Mouse (Mus musculus): ENCODE measurements around the gene Ecel1. TPM values are rescaled to one million over a fixed set of nuclear protein-coding genes. Genes with fewer than 3 reads are reported as not detected.

Ecel1 gene
- polyA plus RNA-seq, 1 experiment from 2014 or later: 0.17 TPM

- H3K36me3 ChIP-seq (ENCODE audit: insufficient read depth, low read length): no peaks in the 10 kb centered on the region
- no peaks in the 10 kb centered on the region for H3K4me1 ChIP-seq (ENCODE audit: insufficient read depth, low read depth, low read length)
- no peak for TF ChIP-seq CTCF (IDR thresholded peaks at IDR 0.05)
- TF ChIP-seq EP300 (IDR thresholded peaks at IDR 0.05): no peak
- DNase-seq (ENCODE audit: low spot score) (no peak), ATAC-seq (no peak)
- WGBS: 80% methylated on average over 1 of the region's 1 CpGs
- no peaks in the 10 kb centered on the region for H3K27me3 ChIP-seq (replicated peaks; ENCODE audit: insufficient read depth, low read length)
- H3K9ac ChIP-seq (replicated peaks; ENCODE audit: low read depth): no peak within 1 kb of the TSS
- H3K27ac ChIP-seq (ENCODE audit: low read length): no peak within 1 kb of the TSS
- no peak within 1 kb of the TSS for H3K4me3 ChIP-seq (ENCODE audit: low read depth, low read length)
- H3K9me3 ChIP-seq (ENCODE audit: low read length): no peaks in the 10 kb centered on the region
- no peak within 1 kb of the TSS for H3K4me2 ChIP-seq (replicated peaks; ENCODE audit: low read depth, low read length)
These were observed 54.9 kb downstream of the Ecel1 start, which contains the start of gene Alpi for GRCm38 (mm10) chr1:87101411-87101810. Alpi (minus strand) TSS chr1:87101606.

GRCm38 (mm10) chr1:87098358-87098975, 57.9 kb downstream of the Ecel1 start:
- Histone ChIP-seq H3K27me3 (replicated peaks; ENCODE audit: insufficient read depth, low read length) (no peaks in the 10 kb centered on the region), H3K36me3 (ENCODE audit: insufficient read depth, low read length) (no peaks in the 10 kb centered on the region), H3K27ac (ENCODE audit: low read length) (no peak overlapping the region), H3K9me3 (ENCODE audit: low read length) (no peaks in the 10 kb centered on the region), H3K4me2 (replicated peaks; ENCODE audit: low read depth, low read length) (0 out of 2 replicates have a peak overlapping the region, but pooled peaks have one; percentile 25), H3K4me3 (ENCODE audit: low read depth, low read length) (no peak overlapping the region), H3K4me1 (ENCODE audit: insufficient read depth, low read depth, low read length) (no peaks in the 10 kb centered on the region), H3K9ac (replicated peaks; ENCODE audit: low read depth) (no peak overlapping the region)
- TF ChIP-seq EP300 (IDR thresholded peaks at IDR 0.05): no peak
- TF ChIP-seq CTCF (IDR thresholded peaks at IDR 0.05): peak; percentile 84
- 16% methylated on average over 30 of the region's 30 CpGs for WGBS
- peak; percentile 55 for DNase-seq (ENCODE audit: low spot score)
- peak; percentile 80 for ATAC-seq

Other genes starting within 250 kb of the Ecel1 start
- gene Alppl2, start 66.6 kb downstream of the Ecel1 start, polyA plus RNA-seq (2015; fragmentation: Nextera tagmentation; extraction: Ambion mirVana): 0.06 TPM in 1 of 2 replicates, not detected in the other
- not detected in 2 replicates for gene Alpi, start 54.9 kb downstream of the Ecel1 start, polyA plus RNA-seq (2015; fragmentation: Nextera tagmentation; extraction: Ambion mirVana)
- gene Akp3, start 31.5 kb downstream of the Ecel1 start, polyA plus RNA-seq (2015; fragmentation: Nextera tagmentation; extraction: Ambion mirVana): not detected in 2 replicates
- gene Prss56, start 26.8 kb upstream of the Ecel1 start, polyA plus RNA-seq (2015; fragmentation: Nextera tagmentation; extraction: Ambion mirVana): not detected in 2 replicates
- gene Chrnd, start 34.1 kb upstream of the Ecel1 start, polyA plus RNA-seq (2015; fragmentation: Nextera tagmentation; extraction: Ambion mirVana): not detected in 2 replicates
- 0.04 TPM in 1 of 2 replicates, not detected in the other for gene Chrng, start 48.1 kb upstream of the Ecel1 start, polyA plus RNA-seq (2015; fragmentation: Nextera tagmentation; extraction: Ambion mirVana)
- gene Eif4e2, start 57.4 kb upstream of the Ecel1 start, polyA plus RNA-seq (2015; fragmentation: Nextera tagmentation; extraction: Ambion mirVana): 110 and 118 TPM in 2 replicates
- gene Efhd1, start 107.8 kb upstream of the Ecel1 start, polyA plus RNA-seq (2015; fragmentation: Nextera tagmentation; extraction: Ambion mirVana): 0.24 and 0.69 TPM in 2 replicates
- gene Gigyf2, start 170.5 kb upstream of the Ecel1 start, polyA plus RNA-seq (2015; fragmentation: Nextera tagmentation; extraction: Ambion mirVana): 29.6 and 33.0 TPM in 2 replicates
- 41.4 and 48.7 TPM in 2 replicates for gene Kcnj13, start 238.2 kb upstream of the Ecel1 start, polyA plus RNA-seq (2015; fragmentation: Nextera tagmentation; extraction: Ambion mirVana)